Mouse (Mus musculus) hindbrain, embryonic 11.5 days (tissue): ENCODE data around the gene Gm20388. TPM values are rescaled to one million over a fixed set of nuclear protein-coding genes. Genes with fewer than 3 reads are reported as not detected.
"Not testable (repeated sequence)": the region's sequence is repeated elsewhere in the genome, so short reads cannot be mapped to it uniquely, and the experiment has no call there.

Experiments
- ATAC-seq: fragments of 200-750 bp; cut with Nextera tagmentation; 2 replicates; pipeline ENCODE4 v1.8.0; 2017; ENCODE audit warnings: mild to moderate bottlenecking, moderate TSS enrichment, moderate library complexity; ENCODE audit not compliant: low FRiP score
- DNase-seq: peaks from one replicate; pipeline ENCODE4 v3.0.0-alpha.2; 2015; ENCODE audit warnings: low spot score
- H3K27ac ChIP-seq: fragments of 300-500 bp; sonication (generic); 2 replicates; pipeline ENCODE4 v1.5.1; 2014; ENCODE audit warnings: mild to moderate bottlenecking, low read depth, low read length
- H3K27me3 ChIP-seq: fragments of 300-500 bp; sonication (generic); 2 replicates; pipeline ENCODE4 v1.6.1; 2014; ENCODE audit warnings: mild to moderate bottlenecking, low read length, moderate library complexity, mixed read lengths; ENCODE audit not compliant: control insufficient read depth, insufficient read depth
- H3K36me3 ChIP-seq: fragments of 300-500 bp; sonication (generic); 2 replicates; pipeline ENCODE4 v1.6.1; 2014; ENCODE audit warnings: mild to moderate bottlenecking, low read length, moderate library complexity, mixed read lengths; ENCODE audit not compliant: control insufficient read depth, insufficient read depth
- H3K4me1 ChIP-seq: fragments of 300-500 bp; sonication (generic); replicated peaks from 2 replicates; pipeline ENCODE4 v1.6.1; 2014; ENCODE audit warnings: low read length, mixed read lengths; ENCODE audit not compliant: control insufficient read depth, insufficient read depth
- H3K4me2 ChIP-seq: fragments of 300-500 bp; sonication (generic); replicated peaks from 2 replicates; pipeline ENCODE4 v1.6.1; 2014; ENCODE audit warnings: mild to moderate bottlenecking, low read depth, low read length
- H3K4me3 ChIP-seq: fragments of 300-500 bp; sonication (generic); 2 replicates; pipeline ENCODE4 v1.5.1; 2014; ENCODE audit warnings: low read depth, low read length
- H3K9ac ChIP-seq: fragments of 300-500 bp; sonication (generic); 2 replicates; pipeline ENCODE4 v1.6.1; 2014; ENCODE audit warnings: low read depth, low read length
- H3K9me3 ChIP-seq: fragments of 300-500 bp; sonication (generic); 2 replicates; pipeline ENCODE4 v1.6.1; 2016; ENCODE audit warnings: low read length; ENCODE audit not compliant: control insufficient read depth
- WGBS: fragments of 180-500 bp; shearing (Covaris S2); extraction: QIAGEN DNeasy Blood & Tissue Kit; methylation state at CpG from one replicate; pipeline ENCODE4 v1.1.7; 2014; 5-methylcytosine and 5-hydroxymethylcytosine counted together
- polyA plus RNA-seq: library from polyadenylated mRNA; unstranded; fragments of >200 nt; fragmentation: Nextera tagmentation; extraction: Ambion mirVana; gene quantifications from 2 replicates; pipeline ENCODE4 v1.2.1, GENCODE M21; 2014

The Gm20388 gene
- polyA plus RNA-seq, 1 experiment from 2014 or later: 11.8 TPM

DNA sequence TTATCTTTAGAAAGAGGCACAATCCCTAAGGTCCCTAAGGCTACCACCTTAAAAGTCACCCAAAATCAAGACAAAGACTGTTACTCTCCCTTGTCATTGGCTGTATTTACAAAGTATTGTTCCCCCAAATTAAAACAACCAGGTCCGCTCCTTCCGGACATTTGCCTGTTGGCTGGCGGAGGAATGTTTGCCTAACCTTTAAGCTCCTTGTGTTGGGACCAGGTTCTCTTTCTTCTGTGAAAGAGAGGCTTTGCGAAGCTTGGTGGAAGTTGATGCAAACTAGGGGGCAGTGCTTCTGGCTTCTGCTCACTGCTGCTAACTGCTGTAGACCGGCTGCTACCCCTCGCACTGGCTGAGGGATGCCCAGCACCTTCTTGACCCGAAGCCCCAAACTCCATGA is 3898.0 kb downstream of the Gm20388 start:
- Histone ChIP-seq H3K27me3 (no peaks in the 10 kb centered on the region), H3K36me3 (no peaks in the 10 kb centered on the region), H3K4me2 (no peak overlapping the region), H3K27ac (no peak overlapping the region), H3K4me3 (no peak overlapping the region), H3K9me3 (no peaks in the 10 kb centered on the region), H3K4me1 (peaks cover 6% of the 10 kb centered on the region), H3K9ac (no peak overlapping the region)
- 77% methylated on average over 7 of the region's 7 CpGs for WGBS
- ATAC-seq (no peak), DNase-seq (no peak)

DNA sequence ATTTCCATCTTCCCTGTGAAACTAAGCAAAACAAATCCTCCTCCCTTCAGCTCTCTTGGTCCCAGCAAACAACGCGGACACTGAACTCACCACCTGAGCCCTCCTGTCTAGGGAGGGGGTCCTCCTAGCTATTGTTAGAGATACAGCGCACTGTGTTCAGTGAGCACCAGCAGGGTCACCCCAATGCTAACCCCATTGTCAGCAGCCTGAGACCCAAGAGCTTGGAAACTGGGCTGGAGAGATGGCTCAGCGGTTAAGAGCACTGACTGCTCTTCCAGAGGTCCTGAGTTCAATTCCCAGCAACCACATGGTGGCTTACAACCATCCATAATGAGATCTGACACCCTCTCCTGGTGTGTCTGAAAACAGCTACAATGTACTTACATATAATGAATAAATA is 3898.7 kb downstream of the Gm20388 start:
- H3K4me1 ChIP-seq, H3K27me3 ChIP-seq, H3K36me3 ChIP-seq, DNase-seq, H3K9ac ChIP-seq, H3K4me2 ChIP-seq, H3K27ac ChIP-seq, H3K4me3 ChIP-seq, H3K9me3 ChIP-seq, ATAC-seq: not testable (repeated sequence)
- WGBS: 84% methylated on average over 4 of the region's 4 CpGs

DNA sequence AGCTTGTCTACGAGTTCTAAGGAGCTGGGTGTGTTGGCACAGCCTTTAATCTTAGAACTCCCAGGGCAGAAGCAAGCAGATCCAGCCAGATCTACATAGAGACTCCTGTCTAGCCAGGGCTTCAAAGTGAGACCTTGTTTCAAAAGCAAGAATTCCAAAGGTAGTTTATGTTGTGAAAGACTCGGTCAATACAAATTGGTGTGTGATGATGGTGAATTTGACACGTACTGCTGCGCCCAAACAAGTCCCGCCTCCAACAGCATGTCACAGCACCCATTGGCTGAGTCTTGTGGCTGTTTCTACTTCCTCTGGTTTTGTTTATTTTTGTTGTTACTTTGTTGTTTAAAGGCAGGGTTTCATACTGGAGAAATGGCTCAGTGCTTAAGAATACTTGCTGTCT is 3901.6 kb downstream of the Gm20388 start:
- Histone ChIP-seq H3K36me3 (no peaks in the 10 kb centered on the region), H3K27ac (no peak overlapping the region), H3K4me2 (no peak overlapping the region), H3K4me1 (peaks cover 1% of the 10 kb centered on the region; the same call in 1 of the 2 replicates), H3K9ac (no peak overlapping the region), H3K4me3 (no peak overlapping the region), H3K27me3 (no peaks in the 10 kb centered on the region), H3K9me3 (no peaks in the 10 kb centered on the region)
- ATAC-seq (no peak), DNase-seq (no peak)
- 90% methylated on average over 5 of the region's 5 CpGs for WGBS

DNA sequence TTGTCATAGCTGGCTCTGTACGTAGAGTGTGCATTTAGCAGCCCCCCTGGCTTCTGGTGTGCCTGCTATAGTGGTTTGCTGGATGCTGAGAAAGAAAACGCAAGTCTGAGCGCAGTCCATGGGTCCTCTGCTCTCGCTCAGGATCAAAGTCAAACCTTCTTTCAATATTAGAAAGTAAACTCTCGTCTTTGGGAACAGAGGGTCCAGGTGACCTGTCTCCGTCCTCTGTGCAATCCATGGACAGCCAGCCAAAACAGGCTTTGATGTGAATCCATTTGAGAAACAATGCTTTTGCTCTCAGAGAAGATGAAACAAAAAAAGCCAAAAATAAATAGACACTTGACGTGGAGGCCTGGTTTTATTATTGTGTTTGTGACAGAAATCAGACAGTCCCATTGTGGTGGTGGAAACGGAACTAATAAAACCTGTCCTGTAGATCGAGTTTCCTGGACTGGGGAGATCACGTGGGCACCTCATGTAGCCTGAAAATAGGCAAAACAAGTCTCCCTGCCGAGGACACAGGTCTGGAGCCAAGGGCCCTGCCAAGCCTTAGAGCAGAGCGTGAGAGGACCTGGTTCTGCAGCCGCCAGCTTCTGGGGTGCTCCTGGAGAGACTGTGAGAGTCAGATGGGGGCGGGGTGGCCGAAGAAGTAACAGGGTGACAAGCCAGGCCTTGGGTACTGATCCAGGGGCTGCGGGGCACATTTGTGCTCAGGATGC is 3902.7 kb downstream of the Gm20388 start:
- WGBS: 81% methylated on average over 16 of the region's 16 CpGs
- Histone ChIP-seq H3K36me3 (no peaks in the 10 kb centered on the region), H3K9ac (no peak overlapping the region), H3K4me1 (no peaks in the 10 kb centered on the region), H3K9me3 (no peaks in the 10 kb centered on the region), H3K4me3 (no peak overlapping the region), H3K27me3 (no peaks in the 10 kb centered on the region), H3K27ac (no peak overlapping the region), H3K4me2 (no peak overlapping the region)
- DNase-seq: no peak
- ATAC-seq: no peak

DNA sequence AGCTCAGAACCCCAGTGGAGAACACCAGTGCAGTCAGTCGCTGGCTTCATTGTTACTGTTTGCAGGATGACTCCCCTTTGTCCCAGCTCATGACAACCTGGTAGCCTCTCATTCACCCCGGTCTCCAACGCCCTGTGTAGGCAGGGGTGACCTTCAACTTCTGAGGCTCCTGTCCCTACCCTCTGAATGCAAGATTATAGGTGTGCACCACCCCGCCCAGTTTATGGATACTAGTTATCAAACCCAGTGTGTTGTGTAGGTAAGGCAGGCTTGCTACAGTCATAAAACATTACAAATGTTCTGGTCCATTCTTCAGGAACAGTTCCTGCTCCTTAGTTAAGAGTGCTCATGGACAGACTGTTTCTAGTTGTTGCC is 3903.2 kb downstream of the Gm20388 start:
- 87% methylated on average over 4 of the region's 4 CpGs for WGBS
- Histone ChIP-seq H3K36me3 (no peaks in the 10 kb centered on the region), H3K9ac (no peak overlapping the region), H3K4me2 (no peak overlapping the region), H3K4me3 (no peak overlapping the region), H3K4me1 (no peaks in the 10 kb centered on the region), H3K27me3 (no peaks in the 10 kb centered on the region), H3K27ac (no peak overlapping the region), H3K9me3 (no peaks in the 10 kb centered on the region)
- no peak for DNase-seq
- ATAC-seq: no peak

DNA sequence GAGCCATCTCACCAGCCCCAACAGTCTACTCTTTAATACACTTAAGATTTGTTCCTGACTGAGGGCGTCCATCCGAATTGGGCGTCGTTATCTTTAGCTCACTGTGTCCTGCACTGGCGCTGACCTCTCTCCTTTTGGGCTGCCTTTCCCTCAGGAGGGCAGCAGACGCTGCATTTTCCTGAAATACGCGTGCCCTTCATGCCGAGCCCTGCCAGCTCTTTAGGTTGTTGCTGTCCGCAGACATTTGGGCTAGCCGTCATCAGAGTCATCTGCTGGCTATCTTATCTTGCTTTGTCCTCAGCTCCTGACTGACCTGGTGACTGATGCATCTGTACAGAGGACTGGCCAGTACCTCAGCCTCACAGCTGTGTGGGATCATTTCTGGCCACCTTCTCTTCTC is 3904.7 kb downstream of the Gm20388 start:
- no peak for DNase-seq
- no peak overlapping the region for H3K4me2 ChIP-seq
- WGBS: 89% methylated on average over 11 of the region's 11 CpGs
- no peaks in the 10 kb centered on the region for H3K36me3 ChIP-seq
- no peak overlapping the region for H3K4me3 ChIP-seq
- no peak overlapping the region for H3K27ac ChIP-seq
- ATAC-seq: no peak
- H3K9ac ChIP-seq: no peak overlapping the region
- no peaks in the 10 kb centered on the region for H3K27me3 ChIP-seq
- no peaks in the 10 kb centered on the region for H3K9me3 ChIP-seq
- H3K4me1 ChIP-seq: no peaks in the 10 kb centered on the region

DNA sequence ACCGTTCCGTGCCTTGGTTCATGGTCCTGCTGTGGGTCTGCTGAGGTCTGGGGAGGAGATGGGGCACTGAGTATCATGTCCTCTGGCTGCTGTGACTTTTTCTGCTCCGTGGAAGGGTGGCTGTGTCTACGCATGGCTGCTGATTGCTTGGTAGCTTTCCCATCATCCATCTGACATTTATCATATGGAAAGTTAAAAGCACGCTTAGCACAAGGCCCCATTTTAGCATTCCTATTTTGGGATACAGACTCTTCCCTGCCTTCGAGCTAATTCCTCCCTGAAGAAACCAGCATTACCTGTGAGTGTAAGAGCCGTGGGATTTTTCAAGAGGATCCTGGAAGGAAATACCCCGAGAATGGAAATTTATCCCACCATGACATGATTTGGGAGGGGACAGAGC is 3906.3 kb downstream of the Gm20388 start:
- DNase-seq: no peak
- Histone ChIP-seq H3K9me3 (no peaks in the 10 kb centered on the region), H3K9ac (no peak overlapping the region), H3K36me3 (no peaks in the 10 kb centered on the region), H3K4me3 (no peak overlapping the region), H3K4me1 (no peaks in the 10 kb centered on the region), H3K27ac (no peak overlapping the region), H3K4me2 (no peak overlapping the region), H3K27me3 (no peaks in the 10 kb centered on the region)
- ATAC-seq: no peak
- WGBS: 92% methylated on average over 8 of the region's 8 CpGs

DNA sequence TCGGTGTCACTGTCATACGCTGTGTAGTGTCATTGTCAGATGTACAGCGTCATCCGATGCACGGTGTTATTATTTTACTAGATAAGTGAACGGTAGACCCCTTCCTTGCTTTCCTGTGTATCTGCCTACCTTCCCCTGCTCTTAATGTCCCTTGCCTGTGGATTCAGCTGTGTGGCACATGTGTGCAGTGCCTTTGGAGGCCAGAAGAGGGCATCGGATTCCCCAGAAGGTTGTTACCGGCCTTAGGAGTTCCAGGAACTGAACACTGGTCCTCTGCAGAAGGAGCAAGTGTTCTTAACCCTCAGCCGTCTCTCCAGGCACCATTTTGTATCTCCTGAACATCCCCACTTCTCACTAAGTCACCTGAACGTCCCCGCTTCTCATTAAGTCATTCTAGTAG is 3907.1 kb downstream of the Gm20388 start:
- Histone ChIP-seq H3K9ac (no peak overlapping the region), H3K4me3 (no peak overlapping the region), H3K36me3 (no peaks in the 10 kb centered on the region), H3K4me1 (no peaks in the 10 kb centered on the region), H3K27me3 (no peaks in the 10 kb centered on the region), H3K9me3 (no peaks in the 10 kb centered on the region), H3K27ac (no peak overlapping the region), H3K4me2 (no peak overlapping the region)
- ATAC-seq (no peak), DNase-seq (no peak)
- WGBS: 92% methylated on average over 11 of the region's 11 CpGs

DNA sequence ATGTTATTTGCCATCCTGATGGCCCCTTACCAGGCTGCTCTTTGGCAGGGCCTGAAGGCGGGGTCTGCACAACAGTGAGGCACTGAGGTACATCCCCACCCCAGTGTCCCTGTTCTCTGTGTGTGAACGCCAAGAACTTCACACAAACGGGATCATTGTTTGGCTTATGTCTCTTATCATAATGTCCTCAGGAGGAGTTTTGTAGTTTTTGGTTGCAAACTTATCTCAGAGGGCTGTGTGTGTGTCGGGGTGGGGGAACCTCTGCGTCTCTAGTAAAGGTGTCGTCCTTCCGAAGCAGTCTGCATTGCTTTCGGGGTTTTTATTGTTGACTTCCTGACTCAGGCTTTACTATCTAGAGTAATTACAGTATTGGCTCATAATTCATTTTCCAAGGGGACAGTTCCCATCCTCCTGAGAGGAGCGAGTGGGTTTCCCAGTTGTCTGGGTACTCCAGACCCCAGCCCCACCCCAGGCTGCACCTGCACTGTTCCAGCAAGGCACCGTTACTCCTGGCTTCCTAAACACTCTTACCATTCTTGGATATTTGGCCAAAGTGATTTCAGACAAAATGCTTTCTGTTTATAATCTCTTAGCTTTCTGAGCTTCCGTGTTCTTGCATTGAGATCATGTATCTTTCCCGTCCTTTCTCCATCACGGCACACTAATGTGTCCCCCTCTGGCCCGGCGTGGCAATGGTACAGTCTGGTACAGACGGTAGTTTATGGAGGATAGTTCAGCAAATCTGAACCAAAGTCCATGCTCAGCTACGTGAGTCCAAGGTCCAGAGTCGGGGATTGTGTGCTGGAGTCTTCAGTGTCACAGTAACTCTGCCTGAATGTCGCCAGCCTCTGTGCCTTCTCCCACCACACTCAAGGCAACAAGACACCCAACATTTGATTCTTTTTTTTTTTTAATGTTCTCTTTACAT is 3909.3 kb downstream of the Gm20388 start:
- H3K27ac ChIP-seq: no peak overlapping the region
- no peaks in the 10 kb centered on the region for H3K36me3 ChIP-seq
- H3K4me3 ChIP-seq: no peak overlapping the region
- no peaks in the 10 kb centered on the region for H3K4me1 ChIP-seq
- no peak for ATAC-seq
- DNase-seq: no peak
- WGBS: 96% methylated on average over 19 of the region's 19 CpGs
- H3K9ac ChIP-seq: no peak overlapping the region
- H3K27me3 ChIP-seq: no peaks in the 10 kb centered on the region
- H3K4me2 ChIP-seq: no peak overlapping the region
- H3K9me3 ChIP-seq: no peaks in the 10 kb centered on the region
